Mouse (Mus musculus): ENCODE measurements around the gene Smap2.

The Smap2 gene

GRCm38 (mm10) chr4:120924554-120925299 is 92.3 kb downstream of the Smap2 start, which contains the start of gene Exo5:
Gene Exo5, minus strand, starts transcription at chr4:120925017.
- DNase-seq (ENCODE audit: low read depth, low spot score), result peak; percentile 93
- H3K36me3 ChIP-seq (ENCODE audit: control insufficient read depth, insufficient read depth, low read length, poor library complexity, severe bottlenecking), result 0 out of 2 replicates have a peak, but pooled peaks cover 1% of the 10 kb centered on the region
- H3K27me3 ChIP-seq (ENCODE audit: control insufficient read depth, insufficient read depth, low read length, poor library complexity, severe bottlenecking), result no peaks in the 10 kb centered on the region

GRCm38 (mm10) chr4:120921461-120921860 is 95.6 kb downstream of the Smap2 start:
- DNase-seq (ENCODE audit: low read depth, low spot score), result no peak
- H3K36me3 ChIP-seq (ENCODE audit: control insufficient read depth, insufficient read depth, low read length, poor library complexity, severe bottlenecking), result 0 out of 2 replicates have a peak, but pooled peaks cover 1% of the 10 kb centered on the region
- no peaks in the 10 kb centered on the region for H3K27me3 ChIP-seq (ENCODE audit: control insufficient read depth, insufficient read depth, low read length, poor library complexity, severe bottlenecking)
